Mouse (Mus musculus) adrenal gland, adult 8-10 months (tissue): ENCODE results near the gene 4933428G20Rik. TPM values are rescaled to one million over a fixed set of nuclear protein-coding genes. Genes with fewer than 3 reads are reported as not detected.

Experiments used
- DNase-seq: peaks from one replicate; pipeline ENCODE4 v3.0.0; 2022
- total RNA-seq, 4 experiments: library from RNA; stranded (reverse); gene quantifications; 2 replicates each; pipeline ENCODE4 v1.2.4; 2022

Gene 4933428G20Rik
- total RNA-seq, 4 experiments from 2014 or later = 0.35 to 0.80 (median 0.45) TPM; not detected in 1

- no peak for DNase-seq
Observed at GRCm38 (mm10) chr11:97532950-97533582, 32.9 kb upstream of the 4933428G20Rik start.

GRCm38 (mm10) chr11:97532354-97532753 lies 32.2 kb upstream of the 4933428G20Rik start:
- no peak for DNase-seq

- peak; percentile 85 for DNase-seq
Observed at GRCm38 (mm10) chr11:97531381-97532260, 31.5 kb upstream of the 4933428G20Rik start.

- no peak for DNase-seq
Observed at GRCm38 (mm10) chr11:97530961-97531360, 30.8 kb upstream of the 4933428G20Rik start.

GRCm38 (mm10) chr11:97530069-97530468 lies 29.9 kb upstream of the 4933428G20Rik start:
- no peak for DNase-seq

- DNase-seq = no peak
Observed at GRCm38 (mm10) chr11:97528282-97528808, 28.2 kb upstream of the 4933428G20Rik start.

GRCm38 (mm10) chr11:97525313-97525712 lies 25.2 kb upstream of the 4933428G20Rik start:
- peak; percentile 81 for DNase-seq

GRCm38 (mm10) chr11:97524306-97524705 lies 24.2 kb upstream of the 4933428G20Rik start:
- no peak for DNase-seq

DNA sequence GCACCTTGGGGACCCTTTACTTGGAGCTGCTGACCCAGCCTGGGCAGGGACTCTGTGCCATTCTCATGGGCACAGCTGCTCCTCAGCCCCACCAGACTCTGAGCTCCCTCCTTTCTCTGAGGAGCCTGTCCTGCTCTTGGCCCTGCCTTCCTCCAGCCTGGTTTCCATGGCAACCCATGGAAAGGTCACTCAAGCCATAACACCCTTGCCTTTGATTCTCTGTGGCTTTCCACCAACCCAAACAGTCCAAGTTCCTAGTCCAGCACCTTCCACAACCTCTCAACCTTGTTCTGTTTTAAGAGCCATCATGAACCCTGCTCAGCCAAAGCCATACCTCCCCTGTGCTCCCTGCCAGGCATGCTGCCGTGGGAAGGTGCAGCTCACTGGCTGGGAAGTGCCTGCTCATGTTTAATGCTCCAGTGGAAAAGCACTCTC lies 23.7 kb upstream of the 4933428G20Rik start:
- DNase-seq = peak; percentile 84

DNA sequence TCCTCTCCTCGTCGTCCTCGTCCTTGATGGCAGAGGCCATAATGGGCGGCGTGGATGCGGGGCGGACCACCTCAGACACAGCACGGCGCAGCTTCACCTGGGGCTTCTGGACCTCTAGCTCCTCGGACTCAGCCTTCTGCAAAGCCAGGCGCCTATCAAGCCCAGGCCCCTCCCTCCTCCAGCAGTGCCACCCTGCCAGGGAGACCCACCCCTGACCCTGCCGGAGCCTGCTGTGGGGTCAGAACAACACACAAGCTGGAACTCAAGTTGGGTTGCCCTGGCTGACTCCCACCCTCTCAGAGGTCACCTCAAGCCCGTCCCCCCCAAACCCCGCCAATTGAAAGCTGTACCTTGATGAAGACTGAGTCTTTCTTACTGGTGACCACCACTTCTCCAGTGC lies 23.0 kb upstream of the 4933428G20Rik start:
- DNase-seq = no peak

DNA sequence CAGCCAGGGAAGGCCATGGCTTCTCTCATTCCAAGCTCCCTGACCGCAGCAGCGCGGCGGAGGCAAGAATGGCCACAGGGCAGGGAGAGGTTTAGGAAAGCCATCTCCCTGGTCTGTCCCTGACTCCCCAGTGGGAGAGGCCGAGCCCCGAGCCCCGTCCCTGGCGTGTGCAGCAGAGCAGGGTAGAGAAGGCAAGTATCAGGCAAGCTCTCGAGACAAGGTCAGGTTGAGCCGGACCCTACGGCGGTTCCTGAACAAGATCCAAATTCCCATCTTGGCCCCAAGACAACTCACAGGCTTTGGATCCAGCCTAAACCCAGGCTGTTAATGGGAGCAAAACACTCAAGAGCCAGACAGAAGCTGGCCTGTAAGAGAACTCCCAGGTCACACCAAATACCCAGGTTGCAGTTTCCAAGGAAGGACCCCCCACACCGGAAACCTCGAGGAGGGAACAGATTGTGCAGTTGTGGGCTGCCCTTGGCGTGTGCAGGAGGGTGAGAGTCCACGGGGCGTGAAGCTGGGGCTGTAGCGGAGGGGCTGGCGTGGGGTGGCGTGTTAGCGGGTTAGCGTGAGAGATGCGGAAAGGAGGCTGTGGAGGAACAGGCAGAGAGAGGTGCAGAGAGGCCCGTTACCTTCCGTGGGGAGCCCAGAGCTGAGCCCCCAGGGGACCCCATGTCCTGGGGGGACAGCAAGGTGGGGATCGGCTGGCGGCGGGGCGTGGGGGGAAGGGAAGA lies 21.8 kb upstream of the 4933428G20Rik start:
- DNase-seq = no peak

GRCm38 (mm10) chr11:97520541-97520940 lies 20.4 kb upstream of the 4933428G20Rik start:
- DNase-seq = no peak

- no peak for DNase-seq
Observed at GRCm38 (mm10) chr11:97513066-97513465, 12.9 kb upstream of the 4933428G20Rik start.

- no peak for DNase-seq
Observed at GRCm38 (mm10) chr11:97512511-97512910, 12.4 kb upstream of the 4933428G20Rik start.

DNA sequence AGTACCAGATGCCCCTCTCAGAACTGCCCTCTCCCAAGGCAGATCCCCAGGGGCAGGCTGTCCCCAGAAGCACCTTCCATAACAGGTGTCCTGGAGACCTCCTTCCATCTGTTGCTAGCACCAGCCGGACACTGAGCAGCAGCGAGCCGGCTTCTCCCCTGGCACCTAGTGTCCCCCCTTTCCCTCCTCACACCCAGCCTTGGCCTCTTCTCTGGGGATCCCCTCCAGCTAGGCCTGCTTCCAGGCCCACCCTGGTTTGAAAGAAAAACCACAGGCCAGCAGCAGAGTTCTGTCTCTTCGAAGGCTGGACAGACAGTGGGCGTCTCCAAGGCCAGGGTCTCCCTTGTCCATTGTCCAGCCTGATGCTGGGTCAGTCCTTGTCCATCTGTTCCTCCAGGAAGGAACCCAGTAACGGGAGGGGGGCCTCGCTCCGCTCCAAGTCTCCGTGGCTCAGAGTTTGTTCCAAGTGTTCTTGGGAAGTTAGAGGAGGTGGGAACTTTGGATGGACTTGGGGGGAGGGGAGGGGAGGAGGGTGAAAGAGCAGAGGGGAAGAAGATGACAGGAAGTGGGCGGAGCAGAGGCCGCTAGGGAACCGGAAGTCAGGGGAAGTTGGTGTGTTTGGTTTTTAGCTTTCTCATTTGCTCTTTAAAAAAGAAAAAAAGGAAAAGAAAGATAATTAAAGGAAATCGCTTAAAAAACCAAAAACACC lies 11.7 kb upstream of the 4933428G20Rik start:
- DNase-seq = peak; percentile 28

DNA sequence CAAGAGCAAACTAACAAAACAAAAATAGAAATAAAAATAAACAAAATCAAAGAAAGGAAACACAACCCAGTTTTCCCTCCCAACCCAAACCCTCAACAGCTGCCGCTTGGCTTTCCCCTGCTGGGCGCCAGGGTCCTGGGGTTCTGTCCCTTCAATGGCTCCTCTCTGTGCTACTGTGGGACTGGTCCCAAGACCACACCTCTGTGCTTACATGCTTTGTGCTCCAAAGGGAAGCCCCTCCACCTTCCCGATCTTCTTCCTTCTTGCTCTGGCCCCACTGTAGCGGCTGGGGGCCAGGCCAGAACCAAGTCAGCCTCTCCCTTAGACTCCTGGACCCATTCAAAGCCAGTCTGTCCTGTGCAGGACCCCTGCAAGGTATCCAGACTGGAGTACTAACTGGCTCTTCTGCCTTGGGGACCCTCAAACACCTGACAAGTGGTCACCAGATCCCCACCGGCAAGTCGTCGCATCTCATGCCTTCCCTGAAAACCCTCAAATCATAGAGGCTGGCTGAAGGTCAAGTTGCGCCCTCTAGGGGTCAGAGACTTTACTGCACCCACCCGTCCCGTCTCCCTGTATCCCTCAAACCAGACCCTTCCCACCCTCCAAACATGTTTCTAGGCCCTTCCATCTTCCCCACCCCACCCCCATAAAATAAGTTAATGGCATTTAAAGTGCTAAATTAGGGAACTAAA lies 11.0 kb upstream of the 4933428G20Rik start:
- peak; percentile 40 for DNase-seq

- DNase-seq = no peak
Observed at GRCm38 (mm10) chr11:97509715-97510485, 9.8 kb upstream of the 4933428G20Rik start.

- no peak for DNase-seq
Observed at GRCm38 (mm10) chr11:97509058-97509457, 8.9 kb upstream of the 4933428G20Rik start.

DNA sequence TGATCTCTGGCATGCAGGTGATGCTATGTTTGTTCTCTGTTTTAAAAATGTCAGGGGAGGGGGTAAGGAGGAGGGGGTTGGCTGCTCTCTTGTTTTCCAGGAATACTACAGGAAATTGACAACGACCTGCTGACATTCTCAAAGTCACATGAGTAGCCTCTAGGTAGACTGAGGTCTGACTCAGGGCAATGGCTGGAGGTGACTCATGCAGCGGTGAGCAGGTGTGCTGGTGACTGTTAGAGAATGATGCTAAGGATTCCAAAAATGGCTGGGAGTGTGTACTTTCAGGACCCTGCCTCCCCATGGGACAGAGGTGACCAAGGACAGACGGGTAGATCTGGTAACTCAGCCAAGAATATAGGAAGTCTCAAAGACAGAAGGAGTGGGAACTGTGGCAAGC lies 8.1 kb upstream of the 4933428G20Rik start:
- DNase-seq = no peak

GRCm38 (mm10) chr11:97506331-97506730 lies 6.2 kb upstream of the 4933428G20Rik start:
- no peak for DNase-seq

GRCm38 (mm10) chr11:97505784-97506183 lies 5.6 kb upstream of the 4933428G20Rik start:
- no peak for DNase-seq
